Mouse (Mus musculus): ENCODE results near the gene Hyal1. TPM values are rescaled to one million over a fixed set of nuclear protein-coding genes. Genes with fewer than 3 reads are reported as not detected.

Gene Hyal1
- 4.4 and 4.6 TPM in 2 replicates for polyA plus RNA-seq (2014; fragmentation: Nextera tagmentation; extraction: Ambion mirVana)

- Histone ChIP-seq H3K27ac (replicated peaks in 1 of 2; ENCODE audit: control insufficient read depth in 1 of 2, insufficient read depth in 1 of 2, low read depth in 2 of 2, low read length in 2 of 2) (peak within 1 kb of the TSS; percentile 55 to 57), H3K27me3 (ENCODE audit: control insufficient read depth, insufficient read depth, low read length) (no peaks in the 10 kb centered on the region), H3K4me3 (ENCODE audit: control insufficient read depth in 1 of 2, insufficient read depth in 1 of 2, low read depth in 1 of 2, low read length in 2 of 2) (peak within 1 kb of the TSS; percentile 32 to 45), H3K4me2 (ENCODE audit: low read length) (peak within 1 kb of the TSS; percentile 61), H3K9ac (ENCODE audit: low read length) (peak within 1 kb of the TSS; percentile 66), H3K36me3 (ENCODE audit: control insufficient read depth, insufficient read depth, low read length) (peaks cover 30% of the 10 kb centered on the region), H3K4me1 (ENCODE audit: control insufficient read depth in 2 of 2, insufficient read depth in 2 of 2, low read length in 2 of 2) (peaks cover 16 to 27% of the 10 kb centered on the region in 2 experiments), H3K9me3 (ENCODE audit: control insufficient read depth, low read length) (no peaks in the 10 kb centered on the region)
- 26% methylated on average over 16 of the region's 16 CpGs for WGBS
- ATAC-seq (ENCODE audit: insufficient number of reproducible peaks, insufficient read depth, low FRiP score, low read depth): peak; percentile 58; the same call in 1 of the 2 replicates
Measured at GRCm38 (mm10) chr9:107576357-107577107, at the start of gene Hyal1. Gene Hyal1, plus strand, starts transcription at chr9:107576927.

GRCm38 (mm10) chr9:107533791-107534407 lies 42.8 kb upstream of the Hyal1 start, which contains the start of gene Tmem115:
Gene Tmem115, plus strand, starts transcription at chr9:107533945.
- under 1% methylated on average over 48 of the region's 48 CpGs for WGBS
- peak within 1 kb of the TSS; percentile 93 for H3K9ac ChIP-seq (ENCODE audit: low read length)
- no peaks in the 10 kb centered on the region for H3K9me3 ChIP-seq (ENCODE audit: control insufficient read depth, low read length)
- peaks cover 22 to 29% of the 10 kb centered on the region in 2 experiments for H3K4me1 ChIP-seq (ENCODE audit: control insufficient read depth in 2 of 2, insufficient read depth in 2 of 2, low read length in 2 of 2)
- H3K27ac ChIP-seq (replicated peaks in 1 of 2; ENCODE audit: control insufficient read depth in 1 of 2, insufficient read depth in 1 of 2, low read depth in 2 of 2, low read length in 2 of 2): peak within 1 kb of the TSS; percentile 83
- H3K27me3 ChIP-seq (ENCODE audit: control insufficient read depth, insufficient read depth, low read length): no peaks in the 10 kb centered on the region
- peak; percentile 96 for ATAC-seq (ENCODE audit: insufficient number of reproducible peaks, insufficient read depth, low FRiP score, low read depth)
- H3K36me3 ChIP-seq (ENCODE audit: control insufficient read depth, insufficient read depth, low read length): peaks cover 18% of the 10 kb centered on the region
- H3K4me3 ChIP-seq (ENCODE audit: control insufficient read depth in 1 of 2, insufficient read depth in 1 of 2, low read depth in 1 of 2, low read length in 2 of 2): peak within 1 kb of the TSS; percentile 86 to 96
- H3K4me2 ChIP-seq (ENCODE audit: low read length): peak within 1 kb of the TSS; percentile 91

- no peak for ATAC-seq (ENCODE audit: insufficient number of reproducible peaks, insufficient read depth, low FRiP score, low read depth)
- Histone ChIP-seq H3K4me3 (ENCODE audit: control insufficient read depth in 1 of 2, insufficient read depth in 1 of 2, low read depth in 1 of 2, low read length in 2 of 2) (peak overlapping the region; percentile 86 to 96), H3K9me3 (ENCODE audit: control insufficient read depth, low read length) (no peaks in the 10 kb centered on the region), H3K4me2 (ENCODE audit: low read length) (peak overlapping the region; percentile 91), H3K9ac (ENCODE audit: low read length) (peak overlapping the region; percentile 93), H3K27me3 (ENCODE audit: control insufficient read depth, insufficient read depth, low read length) (no peaks in the 10 kb centered on the region), H3K27ac (replicated peaks in 1 of 2; ENCODE audit: control insufficient read depth in 1 of 2, insufficient read depth in 1 of 2, low read depth in 2 of 2, low read length in 2 of 2) (peak overlapping the region; percentile 83; a peak in 3 of 4 replicates), H3K4me1 (ENCODE audit: control insufficient read depth in 2 of 2, insufficient read depth in 2 of 2, low read length in 2 of 2) (peaks cover 22 to 29% of the 10 kb centered on the region in 2 experiments), H3K36me3 (ENCODE audit: control insufficient read depth, insufficient read depth, low read length) (peaks cover 25% of the 10 kb centered on the region)
- WGBS: under 1% methylated on average over 40 of the region's 40 CpGs
Measured at GRCm38 (mm10) chr9:107534408-107535202, 42.1 kb upstream of the Hyal1 start.

GRCm38 (mm10) chr9:107538231-107538630 lies 38.5 kb upstream of the Hyal1 start:
- H3K4me2 ChIP-seq (ENCODE audit: low read length): no peak overlapping the region
- WGBS: 90% methylated on average over 7 of the region's 7 CpGs
- H3K9me3 ChIP-seq (ENCODE audit: control insufficient read depth, low read length): no peaks in the 10 kb centered on the region
- no peak overlapping the region for H3K9ac ChIP-seq (ENCODE audit: low read length)
- no peak for ATAC-seq (ENCODE audit: insufficient number of reproducible peaks, insufficient read depth, low FRiP score, low read depth)
- H3K27ac ChIP-seq (replicated peaks in 1 of 2; ENCODE audit: control insufficient read depth in 1 of 2, insufficient read depth in 1 of 2, low read depth in 2 of 2, low read length in 2 of 2): no peak overlapping the region
- peaks cover 31% of the 10 kb centered on the region for H3K36me3 ChIP-seq (ENCODE audit: control insufficient read depth, insufficient read depth, low read length)
- H3K4me3 ChIP-seq (ENCODE audit: control insufficient read depth in 1 of 2, insufficient read depth in 1 of 2, low read depth in 1 of 2, low read length in 2 of 2): no peak overlapping the region
- peaks cover 32 to 46% of the 10 kb centered on the region in 2 experiments for H3K4me1 ChIP-seq (ENCODE audit: control insufficient read depth in 2 of 2, insufficient read depth in 2 of 2, low read length in 2 of 2)
- no peaks in the 10 kb centered on the region for H3K27me3 ChIP-seq (ENCODE audit: control insufficient read depth, insufficient read depth, low read length)

- Histone ChIP-seq H3K9me3 (ENCODE audit: control insufficient read depth, low read length) (no peaks in the 10 kb centered on the region), H3K36me3 (ENCODE audit: control insufficient read depth, insufficient read depth, low read length) (peaks cover 34% of the 10 kb centered on the region), H3K27ac (replicated peaks in 1 of 2; ENCODE audit: control insufficient read depth in 1 of 2, insufficient read depth in 1 of 2, low read depth in 2 of 2, low read length in 2 of 2) (no peak overlapping the region), H3K4me3 (ENCODE audit: control insufficient read depth in 1 of 2, insufficient read depth in 1 of 2, low read depth in 1 of 2, low read length in 2 of 2) (no peak overlapping the region), H3K4me2 (ENCODE audit: low read length) (no peak overlapping the region), H3K27me3 (ENCODE audit: control insufficient read depth, insufficient read depth, low read length) (no peaks in the 10 kb centered on the region), H3K4me1 (ENCODE audit: control insufficient read depth in 2 of 2, insufficient read depth in 2 of 2, low read length in 2 of 2) (peaks cover 29 to 47% of the 10 kb centered on the region in 2 experiments), H3K9ac (ENCODE audit: low read length) (no peak overlapping the region)
- 88% methylated on average over 3 of the region's 3 CpGs for WGBS
- no peak for ATAC-seq (ENCODE audit: insufficient number of reproducible peaks, insufficient read depth, low FRiP score, low read depth)
Measured at GRCm38 (mm10) chr9:107538711-107539110, 38.0 kb upstream of the Hyal1 start.

- Histone ChIP-seq H3K9me3 (ENCODE audit: control insufficient read depth, low read length) (no peaks in the 10 kb centered on the region), H3K4me3 (ENCODE audit: control insufficient read depth in 1 of 2, insufficient read depth in 1 of 2, low read depth in 1 of 2, low read length in 2 of 2) (no peak overlapping the region), H3K9ac (ENCODE audit: low read length) (no peak overlapping the region), H3K4me1 (ENCODE audit: control insufficient read depth in 2 of 2, insufficient read depth in 2 of 2, low read length in 2 of 2) (peaks cover 29 to 42% of the 10 kb centered on the region in 2 experiments), H3K36me3 (ENCODE audit: control insufficient read depth, insufficient read depth, low read length) (peaks cover 46% of the 10 kb centered on the region), H3K27me3 (ENCODE audit: control insufficient read depth, insufficient read depth, low read length) (no peaks in the 10 kb centered on the region), H3K4me2 (ENCODE audit: low read length) (no peak overlapping the region), H3K27ac (replicated peaks in 1 of 2; ENCODE audit: control insufficient read depth in 1 of 2, insufficient read depth in 1 of 2, low read depth in 2 of 2, low read length in 2 of 2) (no peak overlapping the region)
- 91% methylated on average over 8 of the region's 8 CpGs for WGBS
- ATAC-seq (ENCODE audit: insufficient number of reproducible peaks, insufficient read depth, low FRiP score, low read depth): no peak
Measured at GRCm38 (mm10) chr9:107539940-107540339, 36.8 kb upstream of the Hyal1 start.

GRCm38 (mm10) chr9:107540420-107540819 lies 36.3 kb upstream of the Hyal1 start:
- Histone ChIP-seq H3K9ac (ENCODE audit: low read length) (no peak overlapping the region), H3K36me3 (ENCODE audit: control insufficient read depth, insufficient read depth, low read length) (peaks cover 51% of the 10 kb centered on the region), H3K27me3 (ENCODE audit: control insufficient read depth, insufficient read depth, low read length) (no peaks in the 10 kb centered on the region), H3K4me3 (ENCODE audit: control insufficient read depth in 1 of 2, insufficient read depth in 1 of 2, low read depth in 1 of 2, low read length in 2 of 2) (no peak overlapping the region), H3K9me3 (ENCODE audit: control insufficient read depth, low read length) (no peaks in the 10 kb centered on the region), H3K4me1 (ENCODE audit: control insufficient read depth in 2 of 2, insufficient read depth in 2 of 2, low read length in 2 of 2) (peaks cover 29 to 37% of the 10 kb centered on the region in 2 experiments), H3K27ac (replicated peaks in 1 of 2; ENCODE audit: control insufficient read depth in 1 of 2, insufficient read depth in 1 of 2, low read depth in 2 of 2, low read length in 2 of 2) (no peak overlapping the region), H3K4me2 (ENCODE audit: low read length) (no peak overlapping the region)
- no peak for ATAC-seq (ENCODE audit: insufficient number of reproducible peaks, insufficient read depth, low FRiP score, low read depth)
- 67% methylated on average over 4 of the region's 4 CpGs for WGBS
